Mouse (Mus musculus): ENCODE measurements around the gene Tbp.
"Not testable (repeated sequence)": the region's sequence is repeated elsewhere in the genome, so short reads cannot be mapped to it uniquely, and the experiment has no call there.

Gene Tbp

DNA sequence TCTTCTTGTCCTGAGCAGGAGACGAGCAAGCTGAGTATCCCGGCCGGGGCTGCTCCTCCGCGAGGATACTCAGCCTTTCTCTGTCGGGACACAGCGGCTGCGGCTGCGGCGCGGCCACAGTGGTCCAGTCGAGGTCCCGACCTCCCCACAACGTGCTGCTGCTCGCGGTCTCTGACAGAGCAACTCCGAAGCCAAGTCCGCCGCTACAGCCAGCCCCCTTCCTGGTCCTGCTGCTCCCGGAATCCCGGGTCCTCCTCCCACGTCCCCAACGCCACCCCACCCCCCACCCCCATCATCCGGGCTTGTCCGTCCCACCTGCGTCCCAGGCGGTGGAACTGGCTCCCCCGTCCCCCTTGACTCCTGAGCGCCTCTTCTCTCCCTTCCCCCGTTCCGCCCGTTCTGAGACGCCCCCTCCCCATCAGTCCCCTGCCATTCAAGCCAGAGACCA is 36.8 kb downstream of the Tbp start:
- DNase-seq (ENCODE audit: extremely low spot score, low read depth, low spot score), result no peak

DNA sequence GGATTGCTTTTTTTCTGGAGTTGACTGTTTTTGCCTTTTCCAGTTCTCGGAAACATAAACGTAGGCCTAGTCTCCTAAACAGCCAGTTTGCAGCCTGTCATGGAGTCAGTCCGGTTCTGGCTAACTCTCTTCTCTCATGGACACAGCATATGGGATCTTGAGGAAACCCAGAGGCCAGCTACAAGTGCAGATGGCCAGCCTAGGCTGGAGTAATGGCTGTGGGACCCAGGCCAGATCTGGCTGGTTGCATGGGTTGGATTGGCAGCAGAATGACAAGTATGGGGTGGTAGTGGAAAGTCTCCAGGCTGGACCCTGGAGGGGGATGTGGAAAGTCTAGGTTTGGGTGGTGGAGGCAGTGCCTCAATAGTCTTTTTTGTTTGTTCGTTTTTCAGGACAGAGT is 40.6 kb downstream of the Tbp start:
- no peak for DNase-seq (ENCODE audit: extremely low spot score, low read depth, low spot score)

GRCm38 (mm10) chr17:15543868-15544267 is 44.2 kb downstream of the Tbp start:
- not testable (repeated sequence) for DNase-seq (ENCODE audit: extremely low spot score, low read depth, low spot score)

DNA sequence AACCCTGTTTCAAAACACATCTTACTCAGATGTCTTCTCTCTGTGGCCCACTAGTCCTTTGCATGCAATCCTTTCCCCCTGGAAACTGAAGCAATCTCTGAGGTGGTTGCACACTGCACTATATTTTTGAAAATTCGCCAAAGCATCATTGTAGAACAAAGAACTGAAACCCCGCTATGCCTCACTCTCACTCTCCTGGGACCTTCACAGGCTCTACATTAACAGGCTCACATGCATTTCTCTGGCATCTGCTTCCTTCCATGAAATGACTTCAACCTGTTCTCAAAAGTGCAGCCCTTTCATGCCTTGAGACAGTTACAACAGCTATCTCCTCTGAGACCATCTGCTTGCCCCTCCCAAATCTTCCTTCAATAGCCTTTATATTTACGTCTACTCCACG is 46.8 kb downstream of the Tbp start:
- DNase-seq (ENCODE audit: extremely low spot score, low read depth, low spot score), result no peak

- no peak for DNase-seq (ENCODE audit: extremely low spot score, low read depth, low spot score)
Measured at GRCm38 (mm10) chr17:15549713-15550112, 50.0 kb downstream of the Tbp start.

DNA sequence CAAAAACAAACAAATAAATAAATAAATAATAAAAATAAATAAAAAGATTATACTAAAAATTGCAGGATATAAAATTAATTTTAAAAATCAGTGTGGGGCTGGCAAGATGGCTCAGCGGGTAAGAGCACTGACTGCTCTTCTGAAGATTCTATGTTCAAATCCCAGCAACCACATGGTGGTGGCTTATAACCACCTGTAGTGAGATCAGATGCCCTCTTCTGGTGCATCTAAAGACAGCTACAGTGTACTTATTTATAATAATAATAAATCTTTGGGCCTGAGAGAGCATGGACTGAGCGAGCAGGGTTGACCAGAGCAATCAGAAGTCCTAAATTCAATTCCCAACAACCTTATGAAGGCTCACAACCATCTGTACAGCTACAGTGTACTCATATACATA is 60.3 kb downstream of the Tbp start:
- DNase-seq (ENCODE audit: extremely low spot score, low read depth, low spot score), result no peak

- DNase-seq (ENCODE audit: extremely low spot score, low read depth, low spot score), result peak; percentile 95
Measured at GRCm38 (mm10) chr17:15564014-15564927, 64.6 kb downstream of the Tbp start, which contains the start of gene Prdm9. Prdm9 (minus strand) TSS chr17:15564354.

GRCm38 (mm10) chr17:15564928-15565300 is 65.2 kb downstream of the Tbp start:
- no peak for DNase-seq (ENCODE audit: extremely low spot score, low read depth, low spot score)

- DNase-seq (ENCODE audit: extremely low spot score, low read depth, low spot score), result no peak
Measured at GRCm38 (mm10) chr17:15566908-15567307, 67.2 kb downstream of the Tbp start.

- DNase-seq (ENCODE audit: extremely low spot score, low read depth, low spot score), result no peak
Measured at GRCm38 (mm10) chr17:15575056-15575455, 75.4 kb downstream of the Tbp start.

- DNase-seq (ENCODE audit: extremely low spot score, low read depth, low spot score), result no peak
Measured at GRCm38 (mm10) chr17:15577291-15577694, 77.6 kb downstream of the Tbp start.

All from hindlimb bud, embryonic 11.5 days (tissue).